1 mouse cellular context compared by ENCODE assay signal in the genomic region with DNA sequence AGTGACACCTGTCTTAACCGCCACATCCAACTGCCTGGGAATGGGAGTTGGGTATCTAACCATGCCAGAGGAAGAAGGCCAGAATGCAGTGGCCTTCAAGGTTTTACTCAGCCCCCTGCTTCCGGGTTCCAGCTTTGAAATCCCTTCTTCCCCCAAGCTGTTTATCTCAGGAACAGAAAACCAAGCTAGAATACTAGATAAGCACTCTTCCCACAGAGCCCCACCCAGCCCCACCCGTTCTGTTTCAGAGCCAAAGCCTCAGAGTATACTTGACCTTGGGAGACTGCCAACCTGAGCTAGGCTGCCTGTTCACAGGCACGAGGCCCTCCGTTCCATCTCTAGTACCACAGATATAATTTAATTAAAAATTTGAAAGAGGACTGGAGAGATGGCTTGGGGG.
A peak's percentile ranks its signal among the peaks of the same experiment; 100 is the strongest.
TF ChIP-seq lines count a peak whose summit lies in the region.

No protein-coding gene starts in this region.

TF ChIP-seq in MEL, 35 proteins besides CTCF, POLR2A, EP300 and RAD21 (continued from another document):
- TF ChIP-seq RCOR1 (IDR thresholded peaks at IDR 0.05; ENCODE audit: low read depth, low read length) (peak; percentile 97), TAL1 (IDR thresholded peaks at IDR 0.05; ENCODE audit: low read length) (peak; percentile 86), POLR2AphosphoS2 (IDR thresholded peaks at IDR 0.05; ENCODE audit: low read length) (no peak), E2F4 (IDR thresholded peaks at IDR 0.05; ENCODE audit: borderline replicate concordance, low read depth, low read length) (no peak), NELFE (IDR thresholded peaks at IDR 0.05; ENCODE audit: low read depth, low read length) (no peak), GATA1 (IDR thresholded peaks at IDR 0.05; ENCODE audit: low read depth, low read length) (peak; percentile 88), MAX (IDR thresholded peaks at IDR 0.05; ENCODE audit: low read length) (peak; percentile 52), SMC3 (IDR thresholded peaks at IDR 0.05; ENCODE audit: low read depth, low read length) (no peak), ETS1 (IDR thresholded peaks at IDR 0.05; ENCODE audit: low read depth, low read length) (peak; percentile 88), HCFC1 (IDR thresholded peaks at IDR 0.05; ENCODE audit: low read depth, low read length) (peak; percentile 51; the same call in 1 of the 2 replicates)
